Mouse (Mus musculus) v-Abl transformed pro-B cells (cell line): ENCODE data around the gene BC100530.
"Not testable (repeated sequence)": the region's sequence is repeated elsewhere in the genome, so short reads cannot be mapped to it uniquely, and the experiment has no call there.

ENCODE experiments used
- in situ Hi-C, 2 experiments: fragments of 400-800 bp; cut with MboI; formaldehyde crosslinking; loops; one replicate each; pipeline ENCODE4 v1.15.1; 2025; ENCODE audit not compliant: unreplicated experiment in 2 of 2

BC100530 gene

DNA sequence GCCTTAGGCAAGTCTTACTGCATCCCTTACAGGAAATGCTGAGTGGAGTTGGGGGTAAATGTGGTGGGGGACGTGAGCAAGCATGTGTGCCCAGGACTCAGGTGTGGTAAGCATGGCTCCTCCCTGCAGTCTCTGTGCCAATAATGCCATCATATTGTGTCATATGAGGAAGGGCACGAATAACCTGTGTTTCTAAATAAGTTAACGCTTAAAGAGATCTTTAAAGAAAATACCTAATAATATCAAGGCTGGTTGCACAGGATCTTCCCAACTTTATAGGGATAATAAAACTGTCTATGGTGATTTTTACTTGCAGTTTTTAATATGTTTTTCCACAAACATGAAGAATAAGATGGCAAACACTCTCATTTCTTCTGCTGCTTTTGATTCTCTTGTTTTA lies at the start of gene BC100530:
TSS of gene BC100530 (minus strand) at position 101 of the 400 bp plus-strand sequence.
- in situ Hi-C loops: not testable (repeated sequence)

DNA sequence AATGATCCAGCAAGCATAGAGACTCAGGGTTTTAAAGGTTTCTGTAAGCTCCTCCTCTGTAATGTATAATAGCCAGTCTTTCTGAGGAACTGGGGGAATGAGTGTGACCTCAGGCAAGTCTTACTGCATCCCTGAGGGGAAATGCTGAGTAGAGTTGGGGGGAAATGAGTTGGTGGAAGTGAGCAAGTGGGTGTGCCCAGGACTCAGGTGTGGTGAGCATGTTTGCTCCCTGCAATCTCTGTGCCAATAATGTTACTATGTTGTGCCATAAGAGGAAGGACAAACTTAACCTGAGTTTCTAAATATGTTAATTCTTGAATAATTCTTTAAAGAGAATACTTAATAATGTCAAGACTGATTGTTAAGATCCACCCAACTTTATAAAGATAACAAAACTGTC lies 40.8 kb upstream of the BC100530 start, which contains the start of gene Stfa2:
TSS of gene Stfa2 (minus strand) at position 101 of the 400 bp plus-strand sequence.
- in situ Hi-C loops: no loop called here

GRCm38 (mm10) chr16:36389060-36389459 lies 21.5 kb upstream of the BC100530 start:
- in situ Hi-C loops: no loop called here

DNA sequence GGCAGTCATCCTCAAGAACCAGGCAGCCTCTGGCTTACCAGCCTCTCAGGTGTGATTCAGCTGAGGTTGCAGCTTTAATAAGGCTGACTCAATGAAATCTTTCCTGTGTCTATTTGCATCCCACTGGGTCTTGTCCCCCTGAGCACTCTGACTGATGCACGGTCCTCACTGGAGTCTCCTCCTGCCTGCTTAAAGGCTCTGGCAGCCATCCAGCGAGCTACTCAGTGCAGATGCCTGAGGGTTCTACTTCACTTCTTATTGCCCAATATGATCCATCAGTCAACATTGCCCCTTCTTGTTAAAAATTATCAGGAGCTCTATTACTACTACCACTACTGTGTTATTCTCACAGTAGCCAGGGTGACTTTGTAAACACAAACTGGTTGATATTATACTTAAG lies 30.4 kb downstream of the BC100530 start:
- in situ Hi-C loops: no loop called here

DNA sequence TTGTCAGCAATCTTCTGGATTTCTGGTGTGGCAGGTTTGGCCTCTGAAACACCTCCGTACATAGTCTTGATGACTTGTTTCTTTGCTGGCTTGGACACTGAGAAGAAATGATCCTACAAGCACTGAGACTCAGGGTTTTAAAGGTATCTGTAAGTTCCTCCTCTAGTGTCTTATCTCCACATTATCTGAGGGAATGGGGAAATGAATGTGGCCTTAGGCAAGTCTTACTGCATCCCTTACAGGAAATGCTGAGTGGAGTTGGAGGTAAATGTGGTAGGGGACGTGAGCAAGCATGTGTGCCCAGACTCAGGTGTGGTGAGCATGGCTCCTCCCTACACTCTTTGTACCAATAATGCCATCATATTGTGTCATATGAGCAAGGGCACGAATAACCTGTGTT lies 33.3 kb downstream of the BC100530 start, which contains the start of gene BC117090:
TSS of gene BC117090 (minus strand) at position 101 of the 400 bp plus-strand sequence.
- in situ Hi-C loops: no loop called here

DNA sequence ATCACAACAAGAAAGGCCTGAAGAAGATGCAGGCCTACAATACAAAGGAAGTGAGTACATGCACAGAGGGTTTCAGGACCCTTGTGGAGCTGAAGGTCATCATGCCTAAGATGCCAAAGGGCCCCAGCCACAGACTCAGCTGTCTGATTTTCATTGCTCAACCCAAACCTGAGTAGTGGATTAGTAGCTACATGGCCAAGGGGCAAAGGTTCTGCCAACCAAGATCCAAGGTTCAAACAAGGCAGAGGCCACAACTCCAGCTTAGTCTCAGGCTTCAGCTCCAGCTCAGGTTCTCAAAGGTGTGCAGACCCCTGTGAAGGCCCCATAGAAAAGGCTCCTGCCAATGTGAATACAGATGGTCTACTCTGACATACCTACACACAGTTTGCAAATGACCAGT lies 48.3 kb downstream of the BC100530 start:
- in situ Hi-C loops: no loop called here

DNA sequence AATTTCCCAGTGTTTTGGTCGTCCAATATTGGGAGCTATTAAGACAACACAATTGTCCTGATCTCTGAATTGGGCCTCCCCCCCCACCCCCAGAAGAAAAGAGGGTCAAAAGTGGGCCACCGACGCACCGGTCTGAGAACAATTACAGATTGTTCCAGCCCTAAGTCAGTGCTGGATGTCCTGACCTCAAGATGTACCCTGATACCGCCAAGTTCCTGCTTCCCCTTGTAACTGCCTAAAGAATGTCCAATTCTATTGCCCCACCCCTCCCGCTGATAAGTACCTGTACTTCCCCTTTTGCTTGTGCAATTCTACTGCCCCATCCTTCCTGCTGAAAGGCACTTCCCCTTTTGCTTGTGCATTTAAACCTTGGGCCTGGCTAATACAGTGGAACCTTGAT lies 51.4 kb downstream of the BC100530 start:
- in situ Hi-C loops: not testable (repeated sequence)
